Mouse (Mus musculus) MEL (cell line): ENCODE measurements around the gene Cdh13. TPM values are rescaled to one million over a fixed set of nuclear protein-coding genes. Genes with fewer than 3 reads are reported as not detected.

ENCODE experiments used
- DNase-seq: peaks from one replicate; pipeline ENCODE4 v3.0.0; 2011; ENCODE audit warnings: low read depth, low spot score
- H3K27ac ChIP-seq: 2 replicates; pipeline ENCODE4 v1.5.1; 2012; ENCODE audit warnings: low read depth, mild to moderate bottlenecking, control low read depth, low read length, moderate library complexity; ENCODE audit not compliant: control insufficient read depth
- H3K27me3 ChIP-seq, 2 experiments: fragments of 150-350 bp in 1 of 2; sonication (generic) in 1 of 2; 2 replicates each; pipeline ENCODE4 v1.6.1; 2012; ENCODE audit warnings: low read length in 2 of 2, mild to moderate bottlenecking in 2 of 2, improper control_type of control experiment in 1 of 2, moderate library complexity in 1 of 2; ENCODE audit not compliant: insufficient read depth in 2 of 2, control insufficient read depth in 1 of 2
- H3K36me3 ChIP-seq, 2 experiments: 2 replicates each; pipeline ENCODE4 v1.6.1; 2012 to 2014; ENCODE audit warnings: low read length in 2 of 2, improper control_type of control experiment in 1 of 2, inconsistent platforms in 1 of 2, mild to moderate bottlenecking in 1 of 2; ENCODE audit not compliant: insufficient read depth in 2 of 2, control insufficient read depth in 1 of 2
- H3K4me1 ChIP-seq, 2 experiments: fragments of 150-350 bp in 1 of 2; sonication (generic) in 1 of 2; 2 replicates each; pipeline ENCODE4 v1.6.1; 2012; ENCODE audit warnings: low read length in 2 of 2, improper control_type of control experiment in 1 of 2, mild to moderate bottlenecking in 1 of 2; ENCODE audit not compliant: insufficient read depth in 2 of 2, control insufficient read depth in 1 of 2
- H3K4me3 ChIP-seq, 2 experiments: fragments of 150-350 bp in 1 of 2; sonication (generic) in 1 of 2; 2 replicates each; pipeline ENCODE4 v1.5.1; 2012; ENCODE audit warnings: low read depth in 2 of 2, low read length in 2 of 2, mild to moderate bottlenecking in 2 of 2, moderate library complexity in 2 of 2, control low read depth in 1 of 2, improper control_type of control experiment in 1 of 2; ENCODE audit not compliant: control insufficient read depth in 1 of 2, insufficient read depth in 1 of 2
- H3K79me2 ChIP-seq: 2 replicates; pipeline ENCODE4 v1.6.1; 2012; ENCODE audit warnings: mild to moderate bottlenecking, low read length, moderate library complexity; ENCODE audit not compliant: control insufficient read depth, poor library complexity, insufficient read depth
- H3K9ac ChIP-seq: 2 replicates; pipeline ENCODE4 v1.6.1; 2012; ENCODE audit warnings: low read depth, mild to moderate bottlenecking, control low read depth, low read length, moderate library complexity; ENCODE audit not compliant: control insufficient read depth, poor library complexity, severe bottlenecking
- H3K9me3 ChIP-seq: fragments of 150-350 bp; sonication (generic); replicated peaks from 2 replicates; pipeline ENCODE4 v1.6.1; 2012; ENCODE audit warnings: mild to moderate bottlenecking, low read length, improper control_type of control experiment, moderate library complexity; ENCODE audit not compliant: insufficient read depth
- CHD1 ChIP-seq: IDR thresholded peaks from 2 replicates; pipeline ENCODE4 v1.6.1; 2012; ENCODE audit warnings: low read depth, mild to moderate bottlenecking, inconsistent platforms, low read length, improper control_type of control experiment
- CHD2 ChIP-seq: IDR thresholded peaks from 2 replicates; pipeline ENCODE4 v1.6.1; 2011; ENCODE audit warnings: low read length, improper control_type of control experiment
- CTCF ChIP-seq, 3 experiments: IDR thresholded peaks in 2 of 3; conservative IDR thresholded peaks in 1 of 3; 2 replicates each; pipeline ENCODE4 v1.5.1; 2011 to 2012; ENCODE audit warnings: low read length in 3 of 3, low read depth in 2 of 3, mild to moderate bottlenecking in 2 of 3, improper control_type of control experiment in 1 of 3, inconsistent platforms in 1 of 3, mixed read lengths in 1 of 3, moderate library complexity in 1 of 3; ENCODE audit not compliant: control insufficient read depth in 1 of 3, insufficient read depth in 1 of 3, poor library complexity in 1 of 3, severe bottlenecking in 1 of 3
- ELF1 ChIP-seq: IDR thresholded peaks from 2 replicates; pipeline ENCODE4 v1.6.1; 2014; ENCODE audit warnings: low read depth, mild to moderate bottlenecking, inconsistent platforms, low read length, improper control_type of control experiment, moderate library complexity
- ETS1 ChIP-seq: IDR thresholded peaks from 2 replicates; pipeline ENCODE4 v1.6.1; 2012; ENCODE audit warnings: low read depth, mild to moderate bottlenecking, inconsistent platforms, low read length, improper control_type of control experiment, moderate library complexity
- GABPA ChIP-seq: IDR thresholded peaks from 2 replicates; pipeline ENCODE4 v1.6.1; 2012; ENCODE audit warnings: low read depth, mild to moderate bottlenecking, inconsistent platforms, low read length, improper control_type of control experiment, moderate library complexity
- GATA1 ChIP-seq: IDR thresholded peaks from 2 replicates; pipeline ENCODE4 v1.6.1; 2011; ENCODE audit warnings: low read depth, low read length, improper control_type of control experiment
- JUND ChIP-seq: IDR thresholded peaks from 2 replicates; pipeline ENCODE4 v1.6.1; 2011; ENCODE audit warnings: low read depth, mild to moderate bottlenecking, improper control_type of control experiment, low read length
- KAT2A ChIP-seq: conservative IDR thresholded peaks from 2 replicates; pipeline ENCODE4 v1.6.1; 2012; ENCODE audit warnings: low read depth, low read length, improper control_type of control experiment, inconsistent platforms
- MAFK ChIP-seq: IDR thresholded peaks from 2 replicates; pipeline ENCODE4 v1.6.1; 2011; ENCODE audit warnings: low read depth, mild to moderate bottlenecking, low read length, improper control_type of control experiment, borderline replicate concordance
- MAZ ChIP-seq: IDR thresholded peaks from 2 replicates; pipeline ENCODE4 v1.6.1; 2012; ENCODE audit warnings: low read depth, mild to moderate bottlenecking, inconsistent platforms, low read length, improper control_type of control experiment
- MYB ChIP-seq: IDR thresholded peaks from 2 replicates; pipeline ENCODE4 v1.6.1; 2011; ENCODE audit warnings: mild to moderate bottlenecking, low read depth, low read length, improper control_type of control experiment
- MYC ChIP-seq: IDR thresholded peaks from 2 replicates; pipeline ENCODE4 v1.6.1; 2011; ENCODE audit warnings: low read depth, mild to moderate bottlenecking, low read length, improper control_type of control experiment, moderate library complexity
- NRF1 ChIP-seq: IDR thresholded peaks from 2 replicates; pipeline ENCODE4 v1.6.1; 2014; ENCODE audit warnings: low read depth, mild to moderate bottlenecking, inconsistent platforms, low read length, improper control_type of control experiment, moderate library complexity; ENCODE audit not compliant: poor library complexity, insufficient read depth, severe bottlenecking
- POLR2A ChIP-seq, 2 experiments: IDR thresholded peaks; 2 replicates each; pipeline ENCODE4 v1.6.1; 2011 to 2012; ENCODE audit warnings: low read length in 2 of 2, mild to moderate bottlenecking in 2 of 2, control low read depth in 1 of 2, improper control_type of control experiment in 1 of 2, low read depth in 1 of 2, moderate library complexity in 1 of 2; ENCODE audit not compliant: control insufficient read depth in 1 of 2, insufficient read depth in 1 of 2, poor library complexity in 1 of 2
- POLR2AphosphoS2 ChIP-seq: IDR thresholded peaks from 2 replicates; pipeline ENCODE4 v1.6.1; 2011; ENCODE audit warnings: low read length, improper control_type of control experiment
- POLR2AphosphoS5 ChIP-seq: IDR thresholded peaks from 2 replicates; pipeline ENCODE4 v1.6.1; 2012; ENCODE audit warnings: low read depth, borderline replicate concordance, mild to moderate bottlenecking, inconsistent platforms, low read length, moderate library complexity, mixed read lengths
- RAD21 ChIP-seq: IDR thresholded peaks from 2 replicates; pipeline ENCODE4 v1.6.1; 2011; ENCODE audit warnings: mild to moderate bottlenecking, low read depth, low read length, improper control_type of control experiment
- SIN3A ChIP-seq: IDR thresholded peaks from 2 replicates; pipeline ENCODE4 v1.6.1; 2012; ENCODE audit warnings: low read length, improper control_type of control experiment, inconsistent platforms
- TCF12 ChIP-seq: IDR thresholded peaks from 2 replicates; pipeline ENCODE4 v1.6.1; 2014; ENCODE audit warnings: low read depth, mild to moderate bottlenecking, inconsistent platforms, low read length, improper control_type of control experiment, moderate library complexity
- UBTF ChIP-seq: IDR thresholded peaks from 2 replicates; pipeline ENCODE4 v1.6.1; 2012; ENCODE audit warnings: low read depth, mild to moderate bottlenecking, inconsistent platforms, low read length, improper control_type of control experiment, moderate library complexity, borderline replicate concordance; ENCODE audit not compliant: insufficient read depth
- USF1 ChIP-seq: IDR thresholded peaks from 2 replicates; pipeline ENCODE4 v1.6.1; 2014; ENCODE audit warnings: low read depth, mild to moderate bottlenecking, inconsistent platforms, low read length, improper control_type of control experiment, moderate library complexity
- ZC3H11A ChIP-seq: IDR thresholded peaks from 2 replicates; pipeline ENCODE4 v1.6.1; 2012; ENCODE audit warnings: low read depth, mild to moderate bottlenecking, inconsistent platforms, low read length, improper control_type of control experiment
- ZKSCAN1 ChIP-seq: IDR thresholded peaks from 2 replicates; pipeline ENCODE4 v1.6.1; 2012; ENCODE audit warnings: low read depth, mild to moderate bottlenecking, inconsistent platforms, low read length, improper control_type of control experiment, moderate library complexity
- polyA plus RNA-seq, 2 experiments: library from polyadenylated mRNA; stranded (reverse) in 1 of 2; unstranded in 1 of 2; fragments of >175 nt in 1 of 2; fragments of >200 nt in 1 of 2; gene quantifications; 2 replicates each; pipeline versions ENCODE4 v1.2.1 to v1.2.4; 2012; ENCODE audit warnings: low replicate concordance in 2 of 2, low read depth in 1 of 2; ENCODE audit not compliant: insufficient read length in 2 of 2, insufficient read depth in 1 of 2, missing spikeins in 1 of 2
- total RNA-seq: library from RNA; depleted of rRNA; stranded (reverse); fragments of 300-350 nt; gene quantifications from 2 replicates; pipeline ENCODE4 v1.2.3, GENCODE M21; 2012

Gene Cdh13
- total and polyA plus RNA-seq, 3 experiments, result not detected

DNA sequence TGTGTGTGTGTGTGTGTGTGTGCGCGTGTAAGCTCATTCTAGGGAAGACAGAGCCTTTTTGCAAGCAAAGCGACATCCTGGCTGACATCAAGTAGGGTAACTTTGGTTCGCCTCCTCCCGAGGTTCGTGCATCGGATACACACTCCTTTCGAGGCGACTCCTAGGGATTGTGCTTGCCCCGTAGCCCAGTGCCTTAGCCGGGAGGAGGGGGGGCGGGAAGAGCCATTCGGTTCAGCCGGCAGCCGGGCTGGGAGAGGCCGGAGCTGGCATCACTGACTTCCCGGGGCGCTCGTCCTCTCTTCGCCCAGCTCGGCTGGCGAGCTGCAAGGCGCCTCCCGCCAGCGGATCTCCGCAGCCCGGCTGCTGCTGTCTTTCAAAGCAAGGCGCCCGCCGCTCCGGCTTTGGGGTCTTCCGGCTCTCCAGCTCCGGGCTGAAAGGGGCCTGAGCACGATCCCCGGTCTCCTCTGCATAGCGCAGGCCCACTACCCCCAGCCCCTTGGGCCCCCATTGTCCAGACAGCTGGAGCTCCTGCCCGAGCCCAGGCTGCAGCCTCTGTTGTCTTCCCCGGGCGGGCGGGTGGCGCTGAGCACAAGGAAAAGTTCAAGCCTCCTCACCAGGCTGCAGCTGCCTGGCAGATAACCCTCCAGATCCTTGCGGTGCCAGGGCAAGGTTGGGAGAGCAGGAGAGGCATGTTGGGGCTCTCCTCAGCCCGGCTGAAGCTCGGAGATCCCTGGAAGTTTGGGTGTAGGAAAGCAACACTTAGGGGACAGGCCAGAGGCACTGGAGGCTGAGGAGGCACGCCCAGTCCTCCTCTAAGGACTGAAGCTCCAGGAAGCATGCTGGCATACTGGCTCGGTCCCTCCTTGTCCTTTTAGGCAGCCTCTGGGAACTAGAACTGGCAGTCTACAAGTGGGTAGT is 838 bp downstream of the Cdh13 start:
- H3K4me1 ChIP-seq, result no peaks in the 10 kb centered on the region
- no peaks in the 10 kb centered on the region for H3K79me2 ChIP-seq
- H3K27ac ChIP-seq, result no peak overlapping the region
- TF ChIP-seq CHD2 (no peak), SIN3A (no peak), ZC3H11A (no peak), CHD1 (no peak), GABPA (no peak), RAD21 (no peak), MAFK (no peak), POLR2A (IDR thresholded peaks at IDR 0.05; ENCODE audit: control insufficient read depth in 1 of 2, insufficient read depth in 1 of 2, low read depth in 1 of 2, low read length in 2 of 2, poor library complexity in 1 of 2) (no peak), MYB (no peak), ZKSCAN1 (no peak), ETS1 (no peak), POLR2AphosphoS5 (no peak), KAT2A (no peak), ELF1 (no peak), TCF12 (no peak), POLR2AphosphoS2 (no peak), MYC (no peak), NRF1 (no peak), USF1 (no peak)
- no peaks in the 10 kb centered on the region for H3K27me3 ChIP-seq
- no peak for DNase-seq
- H3K4me3 ChIP-seq, result no peak overlapping the region
- H3K9me3 ChIP-seq, result no peaks in the 10 kb centered on the region
- H3K9ac ChIP-seq, result no peak overlapping the region
- no peaks in the 10 kb centered on the region for H3K36me3 ChIP-seq

GRCm38 (mm10) chr8:118285596-118286281 is 2.2 kb downstream of the Cdh13 start:
- H3K79me2 ChIP-seq, result no peaks in the 10 kb centered on the region
- no peak overlapping the region for H3K27ac ChIP-seq
- H3K9me3 ChIP-seq, result no peaks in the 10 kb centered on the region
- H3K4me1 ChIP-seq, result no peaks in the 10 kb centered on the region
- no peak overlapping the region for H3K4me3 ChIP-seq
- no peaks in the 10 kb centered on the region for H3K36me3 ChIP-seq
- DNase-seq, result no peak
- TF ChIP-seq ZC3H11A (no peak), POLR2A (IDR thresholded peaks at IDR 0.05; ENCODE audit: control insufficient read depth in 1 of 2, insufficient read depth in 1 of 2, low read depth in 1 of 2, low read length in 2 of 2, poor library complexity in 1 of 2) (no peak), JUND (no peak), TCF12 (no peak), USF1 (no peak), RAD21 (no peak), CTCF (IDR thresholded peaks at IDR 0.05 in 2 of 3, conservative IDR thresholded peaks at IDR 0.05 in 1 of 3; ENCODE audit: control insufficient read depth in 1 of 3, insufficient read depth in 1 of 3, low read depth in 2 of 3, low read length in 3 of 3, poor library complexity in 1 of 3, severe bottlenecking in 1 of 3) (no peak), GATA1 (no peak), UBTF (no peak), MAZ (no peak), GABPA (no peak), KAT2A (no peak)
- H3K9ac ChIP-seq, result no peak overlapping the region
- H3K27me3 ChIP-seq, result no peaks in the 10 kb centered on the region
